Mouse (Mus musculus) liver, embryonic 13.5 days (tissue): ENCODE data around the gene Nphp4. TPM values are rescaled to one million over a fixed set of nuclear protein-coding genes. Genes with fewer than 3 reads are reported as not detected.

Experiments used
- ATAC-seq: fragments of 200-750 bp; cut with Nextera tagmentation; 2 replicates; pipeline ENCODE4 v1.8.0; 2017; ENCODE audit warnings: low read depth, mild to moderate bottlenecking, moderate number of reproducible peaks, moderate library complexity
- DNase-seq: peaks from one replicate; pipeline ENCODE4 v3.0.0; 2022
- H3K27ac ChIP-seq: fragments of 300-500 bp; sonication (generic); 2 replicates; pipeline ENCODE4 v1.5.1; 2015; ENCODE audit warnings: moderate library complexity, mild to moderate bottlenecking, inconsistent platforms
- H3K27me3 ChIP-seq: fragments of 300-500 bp; sonication (generic); 2 replicates; pipeline ENCODE4 v1.6.1; 2015; ENCODE audit warnings: mild to moderate bottlenecking, inconsistent platforms
- H3K36me3 ChIP-seq: fragments of 300-500 bp; sonication (generic); 2 replicates; pipeline ENCODE4 v1.6.1; 2015; ENCODE audit warnings: mild to moderate bottlenecking, inconsistent platforms
- H3K4me1 ChIP-seq: fragments of 300-500 bp; sonication (generic); replicated peaks from 2 replicates; pipeline ENCODE4 v1.6.1; 2015; ENCODE audit warnings: inconsistent platforms
- H3K4me2 ChIP-seq: fragments of 300-500 bp; sonication (generic); 2 replicates; pipeline ENCODE4 v1.6.1; 2015; ENCODE audit warnings: inconsistent platforms, mild to moderate bottlenecking, moderate library complexity
- H3K4me3 ChIP-seq: fragments of 300-500 bp; sonication (generic); replicated peaks from 2 replicates; pipeline ENCODE4 v1.5.1; 2015; ENCODE audit warnings: mild to moderate bottlenecking, inconsistent platforms
- H3K9ac ChIP-seq: fragments of 300-500 bp; sonication (generic); 2 replicates; pipeline ENCODE4 v1.6.1; 2015; ENCODE audit warnings: mild to moderate bottlenecking, inconsistent platforms
- H3K9me3 ChIP-seq: fragments of 300-500 bp; sonication (generic); replicated peaks from 2 replicates; pipeline ENCODE4 v1.6.1; 2016; ENCODE audit warnings: inconsistent platforms
- WGBS: fragments of 180-500 bp; shearing (Covaris S2); methylation state at CpG from one replicate; pipeline ENCODE4 v1.1.7; 2015; ENCODE audit not compliant: insufficient replicate concordance; 5-methylcytosine and 5-hydroxymethylcytosine counted together
- polyA plus RNA-seq: library from polyadenylated mRNA; unstranded; fragments of >200 nt; fragmentation: Nextera tagmentation; extraction: Ambion mirVana; gene quantifications from 2 replicates; pipeline ENCODE4 v1.2.1, GENCODE M21; 2015

Nphp4 gene
- polyA plus RNA-seq, 1 experiment from 2014 or later: 0.16 TPM

GRCm38 (mm10) chr4:152568662-152569395 is 92.3 kb downstream of the Nphp4 start:
- no peak for DNase-seq
- Histone ChIP-seq H3K9me3 (no peaks in the 10 kb centered on the region), H3K4me1 (no peaks in the 10 kb centered on the region), H3K36me3 (no peaks in the 10 kb centered on the region), H3K27ac (no peak overlapping the region), H3K4me2 (no peak overlapping the region), H3K9ac (no peak overlapping the region), H3K4me3 (no peak overlapping the region), H3K27me3 (no peaks in the 10 kb centered on the region)
- whole genome bisulfite sequencing: 43% methylated on average over 23 of the region's 23 CpGs
- no peak for ATAC-seq

- no peak for ATAC-seq
- no peak overlapping the region for H3K4me2 ChIP-seq
- H3K9me3 ChIP-seq: no peaks in the 10 kb centered on the region
- no peaks in the 10 kb centered on the region for H3K27me3 ChIP-seq
- DNase-seq: no peak
- H3K9ac ChIP-seq: no peak overlapping the region
- H3K4me3 ChIP-seq: no peak overlapping the region
- no peaks in the 10 kb centered on the region for H3K36me3 ChIP-seq
- H3K27ac ChIP-seq: no peak overlapping the region
- WGBS: 55% methylated on average over 12 of the region's 12 CpGs
- no peaks in the 10 kb centered on the region for H3K4me1 ChIP-seq
Measured at GRCm38 (mm10) chr4:152574266-152574665, 97.8 kb downstream of the Nphp4 start.

GRCm38 (mm10) chr4:152576826-152577225 is 100.3 kb downstream of the Nphp4 start:
- WGBS: 65% methylated on average over 4 of the region's 4 CpGs

GRCm38 (mm10) chr4:152579956-152580355 is 103.5 kb downstream of the Nphp4 start:
- Histone ChIP-seq H3K27me3 (no peaks in the 10 kb centered on the region), H3K4me2 (no peak overlapping the region), H3K27ac (no peak overlapping the region), H3K36me3 (no peaks in the 10 kb centered on the region), H3K9me3 (0 out of 2 replicates have a peak, but pooled peaks cover 8% of the 10 kb centered on the region), H3K4me1 (no peaks in the 10 kb centered on the region), H3K9ac (no peak overlapping the region), H3K4me3 (no peak overlapping the region)
- ATAC-seq: no peak
- WGBS: 52% methylated on average over 4 of the region's 4 CpGs
- no peak for DNase-seq

More at GRCm38 (mm10) chr4:152576826-152577225, 100.3 kb downstream of the Nphp4 start:
- DNase-seq (no peak), ATAC-seq (no peak)
- Histone ChIP-seq H3K4me1 (no peaks in the 10 kb centered on the region), H3K9ac (no peak overlapping the region), H3K4me2 (no peak overlapping the region), H3K27me3 (no peaks in the 10 kb centered on the region), H3K27ac (no peak overlapping the region), H3K36me3 (no peaks in the 10 kb centered on the region), H3K9me3 (no peaks in the 10 kb centered on the region), H3K4me3 (no peak overlapping the region)

- ATAC-seq (no peak), DNase-seq (no peak)
- H3K9ac ChIP-seq: no peak overlapping the region
- no peak overlapping the region for H3K4me2 ChIP-seq
- no peaks in the 10 kb centered on the region for H3K36me3 ChIP-seq
- H3K4me1 ChIP-seq: no peaks in the 10 kb centered on the region
- H3K4me3 ChIP-seq: no peak overlapping the region
- 0 out of 2 replicates have a peak, but pooled peaks cover 8% of the 10 kb centered on the region for H3K9me3 ChIP-seq
- no peak overlapping the region for H3K27ac ChIP-seq
- WGBS: 37% methylated on average over 6 of the region's 6 CpGs
- no peaks in the 10 kb centered on the region for H3K27me3 ChIP-seq
Measured at GRCm38 (mm10) chr4:152582206-152582605, 105.7 kb downstream of the Nphp4 start.

GRCm38 (mm10) chr4:152583616-152584015 is 107.1 kb downstream of the Nphp4 start:
- Histone ChIP-seq H3K36me3 (no peaks in the 10 kb centered on the region), H3K9ac (no peak overlapping the region), H3K4me3 (no peak overlapping the region), H3K9me3 (0 out of 2 replicates have a peak, but pooled peaks cover 11% of the 10 kb centered on the region), H3K27ac (no peak overlapping the region), H3K4me2 (no peak overlapping the region), H3K27me3 (no peaks in the 10 kb centered on the region), H3K4me1 (no peaks in the 10 kb centered on the region)
- WGBS: 49% methylated on average over 6 of the region's 6 CpGs
- ATAC-seq: no peak
- no peak for DNase-seq

GRCm38 (mm10) chr4:152585526-152585925 is 109.0 kb downstream of the Nphp4 start:
- no peak overlapping the region for H3K9ac ChIP-seq
- no peaks in the 10 kb centered on the region for H3K27me3 ChIP-seq
- H3K36me3 ChIP-seq: no peaks in the 10 kb centered on the region
- no peak for ATAC-seq
- H3K9me3 ChIP-seq: 0 out of 2 replicates have a peak, but pooled peaks cover 11% of the 10 kb centered on the region
- H3K4me3 ChIP-seq: no peak overlapping the region
- no peak overlapping the region for H3K4me2 ChIP-seq
- H3K4me1 ChIP-seq: no peaks in the 10 kb centered on the region
- 76% methylated on average over 15 of the region's 15 CpGs for WGBS
- DNase-seq: no peak
- H3K27ac ChIP-seq: no peak overlapping the region

- no peak overlapping the region for H3K27ac ChIP-seq
- no peak overlapping the region for H3K4me2 ChIP-seq
- H3K36me3 ChIP-seq: no peaks in the 10 kb centered on the region
- DNase-seq (no peak), ATAC-seq (no peak)
- WGBS: 28% methylated on average over 4 of the region's 4 CpGs
- H3K9me3 ChIP-seq: 0 out of 2 replicates have a peak, but pooled peaks cover 11% of the 10 kb centered on the region
- no peaks in the 10 kb centered on the region for H3K4me1 ChIP-seq
- no peak overlapping the region for H3K9ac ChIP-seq
- no peaks in the 10 kb centered on the region for H3K27me3 ChIP-seq
- no peak overlapping the region for H3K4me3 ChIP-seq
Measured at GRCm38 (mm10) chr4:152586175-152586574, 109.7 kb downstream of the Nphp4 start.

GRCm38 (mm10) chr4:152604285-152604684 is 127.8 kb downstream of the Nphp4 start:
- Histone ChIP-seq H3K27me3 (no peaks in the 10 kb centered on the region), H3K4me2 (no peak overlapping the region), H3K36me3 (no peaks in the 10 kb centered on the region), H3K9me3 (0 out of 2 replicates have a peak, but pooled peaks cover 7% of the 10 kb centered on the region), H3K4me3 (no peak overlapping the region), H3K4me1 (no peaks in the 10 kb centered on the region), H3K9ac (no peak overlapping the region), H3K27ac (no peak overlapping the region)
- 62% methylated on average over 5 of the region's 5 CpGs for WGBS
- ATAC-seq (no peak), DNase-seq (no peak)

- H3K4me2 ChIP-seq: no peak overlapping the region
- H3K27ac ChIP-seq: no peak overlapping the region
- H3K9ac ChIP-seq: no peak overlapping the region
- H3K4me3 ChIP-seq: no peak overlapping the region
- H3K27me3 ChIP-seq: no peaks in the 10 kb centered on the region
- no peaks in the 10 kb centered on the region for H3K4me1 ChIP-seq
- ATAC-seq (no peak), DNase-seq (no peak)
- WGBS: 47% methylated on average over 2 of the region's 2 CpGs
- H3K36me3 ChIP-seq: no peaks in the 10 kb centered on the region
- peaks cover 12% of the 10 kb centered on the region; the same call in 1 of the 2 replicates for H3K9me3 ChIP-seq
Measured at GRCm38 (mm10) chr4:152609196-152609595, 132.7 kb downstream of the Nphp4 start.

- no peaks in the 10 kb centered on the region for H3K4me1 ChIP-seq
- H3K27me3 ChIP-seq: no peaks in the 10 kb centered on the region
- WGBS: 59% methylated on average over 9 of the region's 9 CpGs
- no peaks in the 10 kb centered on the region for H3K36me3 ChIP-seq
- H3K27ac ChIP-seq: no peak overlapping the region
- no peak overlapping the region for H3K4me2 ChIP-seq
- H3K4me3 ChIP-seq: no peak overlapping the region
- peaks cover 12% of the 10 kb centered on the region; the same call in 1 of the 2 replicates for H3K9me3 ChIP-seq
- ATAC-seq (no peak), DNase-seq (no peak)
- no peak overlapping the region for H3K9ac ChIP-seq
Measured at GRCm38 (mm10) chr4:152610026-152610425, 133.5 kb downstream of the Nphp4 start.
